Mouse (Mus musculus) small intestine, adult 2 months (tissue): ENCODE data around the gene Atp1b2. TPM values are rescaled to one million over a fixed set of nuclear protein-coding genes. Genes with fewer than 3 reads are reported as not detected.

ENCODE experiments used
- H3K27ac ChIP-seq: fragments of 200-500 bp; 2 replicates; pipeline ENCODE4 v1.5.1; 2012; ENCODE audit warnings: low read depth, low read length, control low read depth, inconsistent platforms; ENCODE audit not compliant: insufficient read depth
- H3K27me3 ChIP-seq: fragments of 200-500 bp; 2 replicates; pipeline ENCODE4 v1.6.1; 2012; ENCODE audit warnings: mild to moderate bottlenecking, moderate library complexity, low read length, inconsistent platforms; ENCODE audit not compliant: control insufficient read depth, insufficient read depth
- H3K36me3 ChIP-seq: fragments of 200-500 bp; 2 replicates; pipeline ENCODE4 v1.6.1; 2012; ENCODE audit warnings: mild to moderate bottlenecking, low read length, control low read depth, inconsistent platforms; ENCODE audit not compliant: control insufficient read depth, insufficient read depth
- H3K4me1 ChIP-seq: fragments of 200-500 bp; 2 replicates; pipeline ENCODE4 v1.6.1; 2012; ENCODE audit warnings: low read length, inconsistent platforms, mixed read lengths; ENCODE audit not compliant: control insufficient read depth, insufficient read depth, insufficient read length
- H3K4me3 ChIP-seq: fragments of 200-500 bp; 2 replicates; pipeline ENCODE4 v1.5.1; 2012; ENCODE audit warnings: low read depth, mild to moderate bottlenecking, control low read depth, inconsistent platforms, low read length, moderate library complexity
- CTCF ChIP-seq: fragments of 200-500 bp; IDR thresholded peaks from 2 replicates; pipeline ENCODE4 v1.5.1; 2012; ENCODE audit warnings: low read depth, mild to moderate bottlenecking, control low read depth, inconsistent platforms, low read length, moderate library complexity, mixed read lengths; ENCODE audit not compliant: insufficient replicate concordance, insufficient read length; ENCODE audit errors: extremely low read depth
- POLR2A ChIP-seq: fragments of 200-500 bp; IDR thresholded peaks from 2 replicates; pipeline ENCODE4 v1.6.1; 2012; ENCODE audit warnings: low read depth, mild to moderate bottlenecking, control low read depth, inconsistent platforms, low read length, moderate library complexity
- WGBS: fragments of 180-500 bp; shearing (Covaris S2); methylation state at CpG from one replicate; pipeline ENCODE4 v1.1.7; 2018; 5-methylcytosine and 5-hydroxymethylcytosine counted together
- polyA plus RNA-seq: library from polyadenylated mRNA; depleted of rRNA; stranded (reverse); fragments of >200 nt; gene quantifications from 2 replicates; pipeline ENCODE4 v1.2.3, GENCODE M21; 2012

Gene Atp1b2
- polyA plus RNA-seq, 1 experiment: 4.5 TPM

DNA sequence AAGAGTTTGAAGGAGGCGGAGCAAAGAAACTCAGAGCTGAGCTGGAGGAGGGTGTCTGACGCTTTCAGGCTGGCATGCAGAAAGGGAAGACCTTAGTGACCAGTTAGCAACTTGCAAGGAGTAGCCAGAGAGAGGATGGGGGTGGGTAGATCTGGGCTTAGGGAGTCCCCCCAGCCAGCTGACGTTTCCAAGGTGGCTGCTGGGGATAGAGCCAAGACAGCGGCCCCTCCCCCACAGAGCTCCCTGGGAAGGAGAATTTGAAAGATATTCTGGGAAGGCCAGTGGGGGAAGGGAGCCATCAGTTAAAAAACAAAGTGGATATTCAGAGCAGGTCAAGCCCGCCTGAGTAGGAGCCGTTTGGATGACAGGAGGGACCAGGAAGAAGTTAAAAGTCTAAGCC, 5.6 kb downstream of the Atp1b2 start:
- Histone ChIP-seq H3K27me3 (peaks cover 8% of the 10 kb centered on the region), H3K4me3 (no peak overlapping the region), H3K4me1 (peaks cover 2% of the 10 kb centered on the region; the same call in 1 of the 2 replicates), H3K27ac (no peak overlapping the region), H3K36me3 (no peaks in the 10 kb centered on the region)
- TF ChIP-seq POLR2A (no peak), CTCF (no peak)
- 34% methylated on average over 6 of the region's 6 CpGs for WGBS

DNA sequence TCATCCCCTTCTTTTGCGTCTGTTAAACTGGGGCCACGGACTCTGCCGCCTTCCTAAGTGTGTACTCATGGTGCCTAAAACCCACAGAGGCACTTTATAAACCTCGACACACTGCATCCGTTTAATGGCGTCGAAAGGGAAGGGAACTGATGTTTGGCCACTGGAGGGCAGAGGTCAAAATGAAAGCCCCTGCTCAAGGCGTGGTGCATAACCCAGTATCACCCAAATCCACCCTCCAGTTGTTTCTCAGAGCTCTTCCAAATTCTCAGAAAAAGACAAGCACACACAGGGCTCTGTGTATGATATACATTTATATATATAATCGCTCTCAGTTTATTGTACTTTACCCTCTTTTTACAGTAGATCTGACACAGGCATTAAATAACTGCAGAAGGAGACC, 6.3 kb downstream of the Atp1b2 start:
- no peak overlapping the region for H3K27ac ChIP-seq
- peaks cover 1% of the 10 kb centered on the region; the same call in 1 of the 2 replicates for H3K27me3 ChIP-seq
- WGBS: 14% methylated on average over 9 of the region's 9 CpGs
- no peaks in the 10 kb centered on the region for H3K4me1 ChIP-seq
- TF ChIP-seq CTCF (no peak), POLR2A (no peak)
- H3K36me3 ChIP-seq: no peaks in the 10 kb centered on the region
- no peak overlapping the region for H3K4me3 ChIP-seq

DNA sequence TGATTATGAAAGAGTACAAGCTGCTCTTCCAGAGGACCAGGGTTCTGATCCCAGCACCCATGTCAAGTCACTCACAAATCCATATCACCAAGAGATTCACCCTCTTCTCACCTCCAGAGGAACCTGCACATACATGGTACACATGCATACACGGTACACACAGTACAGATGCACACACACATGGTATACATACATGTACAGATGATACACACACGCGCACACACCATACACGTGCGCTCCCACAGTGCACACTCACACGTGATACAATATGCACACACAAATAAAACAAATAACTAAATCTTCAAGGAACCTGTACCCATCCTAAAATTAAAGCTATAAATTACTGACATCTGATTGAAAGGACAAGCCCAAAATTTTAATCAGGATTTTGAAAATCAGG, 10.9 kb downstream of the Atp1b2 start:
- no peak overlapping the region for H3K4me3 ChIP-seq
- no peak overlapping the region for H3K27ac ChIP-seq
- WGBS: 96% methylated on average over 6 of the region's 6 CpGs
- H3K36me3 ChIP-seq: peaks cover 16% of the 10 kb centered on the region
- TF ChIP-seq POLR2A (no peak), CTCF (no peak)
- H3K4me1 ChIP-seq: no peaks in the 10 kb centered on the region
- no peaks in the 10 kb centered on the region for H3K27me3 ChIP-seq

DNA sequence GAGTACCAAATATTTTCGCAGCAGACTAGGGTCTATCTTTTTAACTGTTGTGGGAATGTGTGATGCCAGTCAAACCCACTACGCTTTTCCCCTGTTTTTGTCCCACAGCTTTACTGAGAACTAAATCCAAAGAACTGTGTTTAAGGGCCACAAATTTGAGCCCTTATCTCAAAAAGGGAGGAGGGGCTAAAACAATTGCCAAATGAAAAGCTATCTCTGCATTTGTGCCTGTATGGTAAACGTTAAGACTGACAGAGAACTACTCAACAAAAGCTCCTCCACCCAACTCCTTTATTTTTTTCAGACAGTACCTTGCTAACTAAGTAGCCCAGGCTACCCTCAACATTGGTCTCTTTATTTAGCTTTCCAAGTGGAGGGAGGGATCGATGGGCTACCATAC, 12.9 kb downstream of the Atp1b2 start:
- Histone ChIP-seq H3K4me3 (no peak overlapping the region), H3K36me3 (peaks cover 36% of the 10 kb centered on the region), H3K27ac (no peak overlapping the region), H3K4me1 (no peaks in the 10 kb centered on the region), H3K27me3 (no peaks in the 10 kb centered on the region)
- TF ChIP-seq POLR2A: no peak
- WGBS: 72% methylated on average over 4 of the region's 4 CpGs

DNA sequence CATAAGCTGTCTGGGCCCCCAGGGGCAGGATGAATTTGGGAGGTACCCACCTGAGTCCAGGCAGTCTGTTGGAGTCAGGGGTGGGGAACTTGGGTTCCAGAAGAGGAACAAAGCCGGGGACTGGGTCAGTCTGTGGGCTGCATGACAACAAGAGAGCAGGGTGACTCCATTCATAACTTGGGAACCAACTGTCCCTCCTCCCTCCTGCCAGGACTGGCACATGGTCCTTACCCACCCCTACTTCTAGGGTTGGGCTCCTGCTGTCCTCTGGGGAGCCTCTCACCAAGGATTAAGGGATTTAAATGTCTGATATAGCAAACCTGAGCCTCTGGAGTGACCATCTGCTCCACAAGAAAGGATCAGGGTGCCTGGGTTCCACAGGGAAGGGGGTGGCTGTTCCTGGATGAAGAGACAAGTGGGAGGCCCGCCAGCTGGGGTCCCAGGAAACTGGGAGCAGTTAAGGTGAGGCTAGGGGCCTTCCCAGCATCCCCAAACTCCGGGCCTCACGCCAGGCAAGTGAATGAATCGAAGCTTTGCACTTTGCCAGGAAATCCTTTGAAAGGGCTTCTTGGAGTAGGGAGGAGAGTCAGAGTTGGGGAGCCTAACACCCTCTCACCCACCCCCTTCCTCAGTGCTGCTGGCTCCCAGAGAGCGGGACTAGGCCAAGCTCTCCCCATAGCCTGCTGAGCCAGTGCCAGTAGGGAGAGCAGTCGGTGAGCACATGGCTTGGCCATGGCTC, 13.7 kb downstream of the Atp1b2 start:
- no peaks in the 10 kb centered on the region for H3K4me1 ChIP-seq
- no peaks in the 10 kb centered on the region for H3K27me3 ChIP-seq
- H3K4me3 ChIP-seq: no peak overlapping the region
- peaks cover 43% of the 10 kb centered on the region for H3K36me3 ChIP-seq
- TF ChIP-seq CTCF (no peak), POLR2A (no peak)
- 80% methylated on average over 7 of the region's 7 CpGs for WGBS
- H3K27ac ChIP-seq: no peak overlapping the region

DNA sequence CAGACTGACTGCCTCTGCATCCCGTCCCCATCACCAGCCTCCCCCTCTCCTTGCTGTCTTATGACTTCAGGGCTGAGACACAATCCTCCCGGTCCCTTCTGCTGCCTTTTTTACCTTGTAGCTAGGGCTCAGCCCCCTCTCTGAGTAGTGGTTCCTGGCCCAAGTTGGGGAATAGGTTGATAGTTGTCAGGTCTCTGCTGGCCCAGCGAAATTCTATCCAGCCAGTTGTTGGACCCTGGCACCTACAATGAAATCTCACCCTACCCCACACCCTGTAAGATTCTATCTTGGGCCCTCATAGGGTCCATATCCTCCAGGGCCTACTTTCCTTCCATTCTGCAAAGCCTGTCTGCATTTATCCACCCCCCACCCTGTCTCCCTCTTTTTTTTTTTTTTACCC, 14.3 kb downstream of the Atp1b2 start:
- Histone ChIP-seq H3K36me3 (peaks cover 46% of the 10 kb centered on the region), H3K27ac (no peak overlapping the region), H3K4me3 (no peak overlapping the region), H3K27me3 (no peaks in the 10 kb centered on the region), H3K4me1 (no peaks in the 10 kb centered on the region)
- WGBS: 87% methylated on average over 3 of the region's 3 CpGs
- TF ChIP-seq CTCF: no peak

DNA sequence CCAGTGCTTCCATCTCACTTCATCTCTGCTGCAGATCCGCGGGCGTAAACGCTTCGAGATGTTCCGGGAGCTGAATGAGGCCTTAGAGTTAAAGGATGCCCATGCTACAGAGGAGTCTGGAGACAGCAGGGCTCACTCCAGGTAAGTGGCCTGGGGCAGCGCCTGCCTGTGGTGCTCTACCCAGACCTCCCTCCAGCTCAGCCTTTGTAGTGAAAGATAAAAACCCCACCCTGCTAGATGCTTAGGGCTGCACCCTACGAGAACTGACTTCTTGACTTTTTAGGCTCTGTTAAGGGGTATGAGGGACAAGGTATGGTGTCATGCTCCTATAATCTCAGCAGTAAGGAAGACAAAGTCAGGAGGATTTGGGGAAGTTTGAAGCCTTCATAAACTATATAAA, 15.1 kb downstream of the Atp1b2 start:
- H3K36me3 ChIP-seq: peaks cover 46% of the 10 kb centered on the region
- H3K4me1 ChIP-seq: peaks cover 4% of the 10 kb centered on the region; the same call in 1 of the 2 replicates
- H3K27ac ChIP-seq: no peak overlapping the region
- no peak overlapping the region for H3K4me3 ChIP-seq
- 94% methylated on average over 8 of the region's 8 CpGs for WGBS
- H3K27me3 ChIP-seq: no peaks in the 10 kb centered on the region
- TF ChIP-seq CTCF: no peak
